Mouse (Mus musculus) testis, adult 2 months (tissue): ENCODE measurements around the gene Csnk1g2.

Source experiments
- CTCF ChIP-seq: fragments of 200-500 bp; IDR thresholded peaks from 2 replicates; pipeline ENCODE4 v1.5.1; 2012; ENCODE audit warnings: low read depth, mild to moderate bottlenecking, inconsistent platforms, low read length, moderate library complexity; ENCODE audit not compliant: control insufficient read depth, insufficient read depth, insufficient replicate concordance
- POLR2A ChIP-seq: fragments of 200-500 bp; IDR thresholded peaks from 2 replicates; pipeline ENCODE4 v1.6.1; 2012; ENCODE audit warnings: low read depth, mild to moderate bottlenecking, inconsistent platforms, low read length, moderate library complexity; ENCODE audit not compliant: control insufficient read depth

DNA sequence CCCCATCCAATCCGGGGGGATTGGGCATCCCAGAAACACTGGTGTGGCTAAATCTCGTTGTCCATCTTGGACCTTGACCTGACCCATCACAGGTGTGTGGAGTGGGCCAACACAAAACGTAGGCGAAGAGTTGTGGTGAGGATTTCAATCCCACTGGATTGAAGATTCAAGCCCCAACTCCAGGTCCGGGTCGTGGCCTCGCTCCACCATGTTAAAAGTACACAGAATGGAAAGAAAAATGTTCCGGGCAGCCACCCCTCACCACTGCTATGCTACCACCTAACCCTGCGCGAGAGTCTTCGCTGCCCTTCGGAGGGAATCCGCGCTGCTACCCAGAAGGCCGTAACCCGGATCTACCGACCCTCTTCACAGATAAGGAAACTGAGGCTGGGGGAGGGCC is 46.7 kb upstream of the Csnk1g2 start:
- no peak for TF ChIP-seq CTCF
- TF ChIP-seq POLR2A, result no peak
